Mouse (Mus musculus): ENCODE results near the gene Rela. TPM values are rescaled to one million over a fixed set of nuclear protein-coding genes. Genes with fewer than 3 reads are reported as not detected.

Rela gene
- polyA plus RNA-seq, 1 experiment from 2014 or later: 57.7 TPM

DNA sequence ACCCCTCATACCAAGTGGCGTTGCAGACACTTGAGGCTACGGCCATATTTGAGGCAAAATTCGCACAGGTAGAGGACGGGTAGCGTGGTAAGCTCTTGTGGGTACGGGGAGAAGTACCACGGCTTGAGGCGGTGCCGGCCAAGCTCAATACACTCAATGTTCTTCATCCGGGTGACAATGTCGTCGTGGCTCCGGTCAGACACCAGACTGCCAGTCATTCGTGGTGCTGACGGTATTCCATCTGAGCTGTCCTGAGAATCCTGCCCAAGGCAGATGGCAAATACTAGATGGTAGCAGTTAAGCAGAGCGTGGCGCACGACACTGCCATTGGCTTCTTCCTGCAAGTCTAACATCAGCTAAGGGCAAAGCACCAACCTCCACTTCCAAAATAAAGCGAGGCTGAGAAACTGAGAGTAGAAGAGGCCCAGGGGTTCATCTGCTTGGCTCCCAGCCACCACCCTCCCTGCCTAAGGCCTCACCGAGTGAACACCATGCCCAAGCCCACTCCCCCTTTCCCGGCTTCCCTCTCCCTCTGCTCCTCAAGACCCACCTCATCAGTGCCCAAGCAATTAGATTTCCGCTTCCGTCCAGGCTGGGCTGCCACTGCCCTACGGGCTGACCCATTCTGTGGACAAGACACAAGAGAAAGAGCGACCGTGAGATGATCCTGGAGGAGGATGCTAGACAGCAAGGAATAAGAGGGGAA is 29.4 kb upstream of the Rela start:
- peaks cover 47% of the 10 kb centered on the region for H3K36me3 ChIP-seq (ENCODE audit: control insufficient read depth, insufficient read depth, low read length)
- no peak overlapping the region for H3K9ac ChIP-seq (ENCODE audit: low read depth, low read length)
- no peak overlapping the region for H3K4me2 ChIP-seq
- H3K27me3 ChIP-seq (replicated peaks; ENCODE audit: control insufficient read depth, insufficient read depth, low read length): no peaks in the 10 kb centered on the region
- no peak overlapping the region for H3K27ac ChIP-seq (ENCODE audit: low read depth, low read length)
- H3K4me3 ChIP-seq (ENCODE audit: low read depth, low read length): no peak overlapping the region; the same call in 1 of the 2 replicates
- WGBS: 94% methylated on average over 26 of the region's 26 CpGs
- DNase-seq (ENCODE audit: low spot score) (no peak), ATAC-seq (replicated peaks; ENCODE audit: low FRiP score) (no peak)
- H3K9me3 ChIP-seq (ENCODE audit: control insufficient read depth, low read length): no peaks in the 10 kb centered on the region
- H3K4me1 ChIP-seq (replicated peaks; ENCODE audit: control insufficient read depth, insufficient read depth, low read length): peaks cover 40% of the 10 kb centered on the region

DNA sequence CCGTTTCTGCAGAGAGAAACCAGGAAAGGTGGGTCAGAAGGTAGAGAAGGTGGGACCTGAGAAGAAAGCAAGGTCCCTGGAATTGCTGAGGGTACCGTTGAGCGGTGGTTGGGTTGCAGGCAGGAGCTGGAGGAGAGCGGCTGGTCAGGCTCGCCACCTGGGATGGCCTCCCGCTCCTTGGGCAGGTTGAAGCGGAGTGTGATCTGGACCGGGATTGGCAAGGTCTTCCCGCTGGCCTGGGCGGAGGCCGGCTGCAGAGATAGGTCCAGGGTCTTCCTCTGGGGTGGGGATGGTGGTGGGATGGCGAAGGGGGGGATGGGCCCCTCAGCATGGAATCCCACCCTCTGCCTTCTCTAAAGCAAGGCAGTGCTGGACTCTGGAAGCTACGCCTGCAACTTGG is 28.6 kb upstream of the Rela start:
- Histone ChIP-seq H3K27ac (ENCODE audit: low read depth, low read length) (no peak overlapping the region; the same call in 1 of the 2 replicates), H3K4me3 (ENCODE audit: low read depth, low read length) (peak overlapping the region; percentile 72), H3K4me1 (replicated peaks; ENCODE audit: control insufficient read depth, insufficient read depth, low read length) (peaks cover 38% of the 10 kb centered on the region), H3K9me3 (ENCODE audit: control insufficient read depth, low read length) (no peaks in the 10 kb centered on the region), H3K9ac (ENCODE audit: low read depth, low read length) (peak overlapping the region; percentile 74; the same call in 1 of the 2 replicates), H3K4me2 (peak overlapping the region; percentile 81), H3K36me3 (ENCODE audit: control insufficient read depth, insufficient read depth, low read length) (peaks cover 38% of the 10 kb centered on the region), H3K27me3 (replicated peaks; ENCODE audit: control insufficient read depth, insufficient read depth, low read length) (no peaks in the 10 kb centered on the region)
- no peak for DNase-seq (ENCODE audit: low spot score)
- WGBS: 90% methylated on average over 13 of the region's 13 CpGs
- ATAC-seq (replicated peaks; ENCODE audit: low FRiP score): no peak

DNA sequence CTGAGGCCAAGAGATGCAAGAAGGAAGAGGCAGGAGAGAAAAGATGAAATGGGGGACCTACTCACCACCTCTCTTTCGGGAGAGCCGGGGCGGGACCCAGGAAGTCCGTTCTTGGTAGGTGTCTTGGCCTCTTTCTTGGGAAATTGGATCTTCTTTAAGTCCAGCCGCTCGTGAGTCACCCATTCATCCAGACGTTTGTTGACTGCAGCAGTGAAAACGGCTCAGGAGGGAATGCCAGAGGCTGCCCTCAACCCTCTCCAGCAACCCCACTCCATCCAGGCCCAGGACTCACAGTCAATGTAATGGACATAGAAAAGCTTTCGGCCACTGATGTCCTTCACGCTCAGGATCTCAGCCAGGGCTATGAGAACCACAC is 28.1 kb upstream of the Rela start:
- peaks cover 36% of the 10 kb centered on the region for H3K4me1 ChIP-seq (replicated peaks; ENCODE audit: control insufficient read depth, insufficient read depth, low read length)
- no peaks in the 10 kb centered on the region for H3K27me3 ChIP-seq (replicated peaks; ENCODE audit: control insufficient read depth, insufficient read depth, low read length)
- peaks cover 34% of the 10 kb centered on the region for H3K36me3 ChIP-seq (ENCODE audit: control insufficient read depth, insufficient read depth, low read length)
- H3K4me3 ChIP-seq (ENCODE audit: low read depth, low read length): peak overlapping the region; percentile 72
- H3K9ac ChIP-seq (ENCODE audit: low read depth, low read length): peak overlapping the region; percentile 74
- H3K4me2 ChIP-seq: peak overlapping the region; percentile 81
- H3K9me3 ChIP-seq (ENCODE audit: control insufficient read depth, low read length): no peaks in the 10 kb centered on the region
- 55% methylated on average over 10 of the region's 10 CpGs for WGBS
- peak overlapping the region; percentile 92 for H3K27ac ChIP-seq (ENCODE audit: low read depth, low read length)
- no peak for DNase-seq (ENCODE audit: low spot score)
- no peak for ATAC-seq (replicated peaks; ENCODE audit: low FRiP score)

DNA sequence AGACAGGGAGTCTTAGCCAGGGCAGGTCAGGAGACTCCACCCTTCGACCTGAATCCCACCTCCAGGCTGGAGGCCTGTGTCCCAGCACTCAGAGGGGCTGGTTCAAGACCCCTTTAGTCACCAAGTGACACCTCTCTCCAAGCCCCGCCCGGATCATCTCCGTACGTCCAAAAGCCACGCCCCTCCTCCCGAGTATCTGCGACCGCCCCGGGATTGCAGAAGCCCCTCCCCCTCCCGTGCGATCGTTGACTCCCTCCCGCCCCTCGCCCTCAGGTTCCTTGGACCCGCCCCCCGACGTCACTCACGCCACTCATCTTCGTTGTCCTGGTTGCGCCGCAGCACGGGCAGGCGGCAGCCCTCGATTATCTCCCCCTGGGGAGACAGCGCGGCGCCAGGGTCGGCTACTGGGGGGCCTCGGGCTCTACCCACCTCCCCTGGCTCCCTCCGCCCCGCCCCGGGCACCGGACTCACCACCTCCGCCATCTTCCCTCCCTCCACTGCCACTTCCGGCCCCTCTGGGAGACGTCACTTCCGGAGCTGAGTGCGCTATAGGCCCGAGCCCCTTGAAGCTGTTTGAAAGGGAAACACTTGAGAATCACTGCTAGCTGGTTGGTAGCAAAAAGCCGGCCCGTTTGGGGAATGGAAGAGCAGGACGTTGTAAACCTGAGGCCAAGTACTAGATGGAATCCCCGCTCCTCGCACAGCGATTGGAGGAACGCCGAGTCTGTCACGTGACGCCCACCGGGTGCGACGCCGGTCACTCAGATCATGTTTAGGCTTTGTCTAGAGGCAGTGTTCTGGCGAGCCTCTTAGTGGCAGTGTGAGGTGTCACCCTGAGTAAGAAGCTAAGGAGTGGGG is 27.5 kb upstream of the Rela start, which contains the start of gene Kat5:
Gene Kat5 (minus strand): TSS at position 691 of the 858 bp plus-strand sequence.
- H3K9me3 ChIP-seq (ENCODE audit: control insufficient read depth, low read length): no peaks in the 10 kb centered on the region
- H3K4me1 ChIP-seq (replicated peaks; ENCODE audit: control insufficient read depth, insufficient read depth, low read length): peaks cover 36% of the 10 kb centered on the region
- DNase-seq (ENCODE audit: low spot score): peak; percentile 96
- peak within 1 kb of the TSS; percentile 81 for H3K4me2 ChIP-seq
- no peaks in the 10 kb centered on the region for H3K27me3 ChIP-seq (replicated peaks; ENCODE audit: control insufficient read depth, insufficient read depth, low read length)
- H3K9ac ChIP-seq (ENCODE audit: low read depth, low read length): peak within 1 kb of the TSS; percentile 74
- H3K36me3 ChIP-seq (ENCODE audit: control insufficient read depth, insufficient read depth, low read length): peaks cover 29% of the 10 kb centered on the region
- H3K27ac ChIP-seq (ENCODE audit: low read depth, low read length): peak within 1 kb of the TSS; percentile 92
- peak within 1 kb of the TSS; percentile 72 for H3K4me3 ChIP-seq (ENCODE audit: low read depth, low read length)
- ATAC-seq (replicated peaks; ENCODE audit: low FRiP score): peak; percentile 87
- under 1% methylated on average over 54 of the region's 55 CpGs for WGBS

DNA sequence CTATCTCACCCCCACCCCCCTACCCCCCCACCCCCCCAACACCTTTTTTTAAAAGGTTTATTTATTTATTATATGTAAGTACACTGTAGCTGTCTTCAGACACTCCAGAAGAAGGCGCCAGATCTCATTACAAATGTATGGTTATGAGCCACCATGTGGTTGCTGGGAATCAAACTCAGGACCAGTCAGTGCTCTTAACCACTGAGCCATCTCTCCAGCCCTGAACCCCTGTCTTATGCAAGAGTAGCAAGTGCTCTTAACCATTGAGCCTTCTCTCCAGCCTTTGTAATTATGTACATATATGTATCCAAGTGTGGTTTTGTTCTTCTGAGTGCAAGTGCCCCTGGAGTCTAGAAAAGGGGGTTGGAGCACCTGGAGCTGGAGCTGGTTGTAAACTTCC is 25.3 kb upstream of the Rela start:
- Histone ChIP-seq H3K27ac (ENCODE audit: low read depth, low read length) (no peak overlapping the region), H3K4me3 (ENCODE audit: low read depth, low read length) (no peak overlapping the region), H3K9me3 (ENCODE audit: control insufficient read depth, low read length) (no peaks in the 10 kb centered on the region), H3K4me1 (replicated peaks; ENCODE audit: control insufficient read depth, insufficient read depth, low read length) (peaks cover 36% of the 10 kb centered on the region), H3K4me2 (no peak overlapping the region), H3K27me3 (replicated peaks; ENCODE audit: control insufficient read depth, insufficient read depth, low read length) (no peaks in the 10 kb centered on the region), H3K36me3 (ENCODE audit: control insufficient read depth, insufficient read depth, low read length) (peaks cover 8% of the 10 kb centered on the region), H3K9ac (ENCODE audit: low read depth, low read length) (no peak overlapping the region)
- WGBS: 88% methylated on average over 1 of the region's 1 CpGs
- ATAC-seq (replicated peaks; ENCODE audit: low FRiP score) (no peak), DNase-seq (ENCODE audit: low spot score) (no peak)

DNA sequence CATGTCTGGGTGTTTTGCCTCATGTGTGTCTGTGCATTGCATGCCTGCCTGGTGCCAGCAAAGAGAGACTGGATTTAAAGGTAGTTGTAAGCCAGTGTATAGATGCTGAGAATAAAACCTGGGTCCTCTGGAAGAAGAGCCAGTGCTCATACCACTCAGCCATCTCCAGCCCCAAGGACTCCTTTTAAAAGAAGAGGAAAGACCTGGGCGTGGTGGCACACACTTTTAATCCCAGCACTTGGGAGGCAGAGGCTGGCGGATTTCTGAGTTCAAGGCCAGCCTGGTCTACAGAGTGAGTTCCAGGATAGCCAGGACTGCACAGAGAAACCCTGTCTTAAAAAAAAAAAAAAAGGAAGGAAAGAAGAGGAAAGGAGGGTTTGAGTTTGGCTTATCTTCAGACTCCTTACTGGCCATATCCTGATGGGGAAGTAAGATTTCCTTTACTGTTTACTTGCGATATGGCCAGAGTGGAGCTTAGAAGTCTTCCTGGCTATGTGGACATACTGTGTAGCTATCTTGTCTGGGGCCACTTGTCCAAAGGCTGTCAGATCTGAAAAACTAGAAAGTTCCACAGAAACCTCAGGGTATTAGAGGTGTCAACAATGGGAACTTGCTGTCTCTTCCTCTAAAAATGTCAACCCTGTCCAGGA is 24.4 kb upstream of the Rela start:
- DNase-seq (ENCODE audit: low spot score) (no peak), ATAC-seq (replicated peaks; ENCODE audit: low FRiP score) (no peak)
- Histone ChIP-seq H3K27ac (ENCODE audit: low read depth, low read length) (no peak overlapping the region; the same call in 1 of the 2 replicates), H3K27me3 (replicated peaks; ENCODE audit: control insufficient read depth, insufficient read depth, low read length) (no peaks in the 10 kb centered on the region), H3K4me3 (ENCODE audit: low read depth, low read length) (no peak overlapping the region), H3K36me3 (ENCODE audit: control insufficient read depth, insufficient read depth, low read length) (peaks cover under 1% of the 10 kb centered on the region), H3K4me1 (replicated peaks; ENCODE audit: control insufficient read depth, insufficient read depth, low read length) (peaks cover 36% of the 10 kb centered on the region), H3K9ac (ENCODE audit: low read depth, low read length) (no peak overlapping the region), H3K9me3 (ENCODE audit: control insufficient read depth, low read length) (no peaks in the 10 kb centered on the region), H3K4me2 (no peak overlapping the region)
- WGBS: 35% methylated on average over 3 of the region's 3 CpGs

DNA sequence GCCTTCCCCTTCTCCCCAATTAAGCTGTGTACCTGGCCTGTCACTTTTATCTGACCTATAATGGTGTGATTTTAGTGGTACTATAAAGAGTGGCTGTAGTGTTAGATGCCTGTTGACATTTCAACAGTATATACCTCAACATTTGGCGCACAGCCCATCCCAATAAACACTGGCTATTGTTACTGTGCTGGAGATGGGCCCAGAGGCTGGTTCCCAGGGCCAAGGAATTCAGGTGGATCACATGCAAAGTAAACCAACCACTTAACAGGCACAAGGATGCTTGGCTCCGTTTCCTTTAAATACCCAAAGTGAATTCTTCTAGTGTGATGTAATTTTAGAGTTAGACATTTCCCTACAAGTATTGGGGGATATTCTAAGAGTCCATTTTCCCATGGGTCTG is 22.3 kb upstream of the Rela start:
- Histone ChIP-seq H3K4me1 (replicated peaks; ENCODE audit: control insufficient read depth, insufficient read depth, low read length) (peaks cover 27% of the 10 kb centered on the region), H3K4me3 (ENCODE audit: low read depth, low read length) (no peak overlapping the region), H3K9me3 (ENCODE audit: control insufficient read depth, low read length) (no peaks in the 10 kb centered on the region), H3K4me2 (no peak overlapping the region), H3K36me3 (ENCODE audit: control insufficient read depth, insufficient read depth, low read length) (no peaks in the 10 kb centered on the region), H3K9ac (ENCODE audit: low read depth, low read length) (no peak overlapping the region), H3K27me3 (replicated peaks; ENCODE audit: control insufficient read depth, insufficient read depth, low read length) (no peaks in the 10 kb centered on the region), H3K27ac (ENCODE audit: low read depth, low read length) (no peak overlapping the region)
- DNase-seq (ENCODE audit: low spot score): no peak
- WGBS: 76% methylated on average over 2 of the region's 2 CpGs
- no peak for ATAC-seq (replicated peaks; ENCODE audit: low FRiP score)

DNA sequence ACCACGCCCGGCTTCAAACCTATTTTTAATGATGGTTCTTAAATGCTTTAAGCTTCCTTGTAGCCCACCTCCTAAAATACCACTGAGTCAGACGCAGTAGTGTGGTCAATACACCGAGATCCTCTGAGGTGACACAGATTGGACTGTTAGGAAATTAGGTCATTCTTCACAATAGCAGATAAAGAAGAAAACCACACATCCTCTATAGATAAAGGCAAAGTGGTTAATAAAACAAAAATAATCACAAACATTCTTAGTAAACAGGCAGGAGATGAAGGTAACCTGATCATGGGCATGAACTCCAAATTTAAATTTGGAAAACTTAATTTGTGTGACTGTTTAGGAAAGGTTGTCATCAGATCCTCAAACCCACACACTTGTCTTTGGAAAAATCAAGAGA is 17.3 kb upstream of the Rela start:
- 60% methylated on average over 4 of the region's 4 CpGs for WGBS
- no peak overlapping the region for H3K4me2 ChIP-seq
- no peak for ATAC-seq (replicated peaks; ENCODE audit: low FRiP score)
- no peaks in the 10 kb centered on the region for H3K4me1 ChIP-seq (replicated peaks; ENCODE audit: control insufficient read depth, insufficient read depth, low read length)
- no peak overlapping the region for H3K9ac ChIP-seq (ENCODE audit: low read depth, low read length)
- DNase-seq (ENCODE audit: low spot score): no peak
- H3K9me3 ChIP-seq (ENCODE audit: control insufficient read depth, low read length): no peaks in the 10 kb centered on the region; the same call in 1 of the 2 replicates
- no peak overlapping the region for H3K4me3 ChIP-seq (ENCODE audit: low read depth, low read length)
- H3K36me3 ChIP-seq (ENCODE audit: control insufficient read depth, insufficient read depth, low read length): no peaks in the 10 kb centered on the region
- no peaks in the 10 kb centered on the region for H3K27me3 ChIP-seq (replicated peaks; ENCODE audit: control insufficient read depth, insufficient read depth, low read length)
- H3K27ac ChIP-seq (ENCODE audit: low read depth, low read length): no peak overlapping the region
